Mouse (Mus musculus): ENCODE data around the gene Rhox7a. TPM values are rescaled to one million over a fixed set of nuclear protein-coding genes. Genes with fewer than 3 reads are reported as not detected.
"Not testable (repeated sequence)": the region's sequence is repeated elsewhere in the genome, so short reads cannot be mapped to it uniquely, and the experiment has no call there.

The Rhox7a gene
- polyA plus RNA-seq (2015; fragmentation: Nextera tagmentation; extraction: Ambion mirVana) = not detected in 2 replicates

DNA sequence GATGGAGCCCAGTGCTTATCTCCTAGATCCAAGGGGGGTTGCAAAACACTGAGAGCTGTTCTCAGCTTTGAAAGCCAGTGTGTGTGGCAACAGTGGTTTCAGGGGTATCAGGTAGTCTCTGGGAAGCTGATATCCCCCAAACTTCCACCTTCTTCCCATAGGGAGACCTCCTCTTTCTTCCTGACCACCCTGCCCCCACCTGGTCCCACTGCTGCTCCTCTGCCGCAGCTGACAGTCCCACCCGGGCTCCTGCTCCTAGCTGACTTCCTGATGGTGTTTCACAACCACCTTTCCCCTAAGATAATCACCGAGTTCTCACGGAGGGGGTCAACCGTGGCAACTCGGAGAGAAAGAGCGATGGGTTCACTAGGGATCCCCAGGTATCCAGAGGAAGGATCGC, at the start of gene Rhox7a:
Gene Rhox7a, plus strand, starts transcription at position 301 of the 400 bp plus-strand sequence.
- not testable (repeated sequence) for H3K4me3 ChIP-seq (replicated peaks); ATAC-seq (replicated peaks; ENCODE audit: low FRiP score); H3K9me3 ChIP-seq (replicated peaks); H3K4me1 ChIP-seq; H3K27ac ChIP-seq; H3K36me3 ChIP-seq; H3K4me2 ChIP-seq; H3K9ac ChIP-seq; H3K27me3 ChIP-seq
- WGBS = 66% methylated on average over 8 of the region's 8 CpGs

DNA sequence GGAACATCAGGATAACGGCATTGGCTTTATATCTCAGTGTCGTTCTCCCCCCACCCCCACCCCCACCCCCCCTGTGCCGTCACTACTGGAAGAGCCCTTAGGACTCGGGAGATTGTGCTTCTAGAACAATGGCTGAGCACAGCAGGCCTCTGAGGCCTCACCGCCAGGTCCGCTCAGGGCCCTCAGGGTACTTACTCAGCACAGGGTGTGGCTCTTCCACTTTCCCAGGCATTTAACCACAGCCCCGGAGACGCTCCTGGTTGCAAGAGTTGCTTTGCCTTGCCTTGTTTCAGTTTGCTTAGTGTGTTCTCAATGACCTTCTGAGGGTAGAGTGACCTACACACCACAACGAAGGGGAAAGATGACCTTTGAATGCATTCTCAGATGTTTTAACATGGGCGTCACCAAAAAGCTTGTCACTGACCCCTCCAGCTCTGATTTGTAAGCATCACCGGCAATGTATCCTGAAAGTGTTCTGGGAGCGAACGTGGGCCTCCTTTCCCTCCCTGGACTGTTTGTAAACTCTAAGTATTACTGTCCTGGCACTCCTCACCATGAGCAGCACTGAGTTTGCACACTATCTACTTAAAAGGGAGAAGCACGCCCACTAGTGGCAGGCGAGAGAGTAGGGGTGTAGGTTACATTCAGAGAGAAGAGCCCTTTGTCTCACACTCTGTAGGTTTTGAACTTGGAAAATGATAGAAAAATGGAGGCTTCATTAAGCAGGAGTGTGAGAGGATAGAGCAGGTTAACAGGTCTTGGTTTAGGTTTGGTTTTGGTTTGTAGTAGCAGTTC, 24.0 kb upstream of the Rhox7a start:
- H3K27me3 ChIP-seq = no peaks in the 10 kb centered on the region
- no peak overlapping the region for H3K9ac ChIP-seq
- ATAC-seq (replicated peaks; ENCODE audit: low FRiP score) = no peak
- no peaks in the 10 kb centered on the region for H3K36me3 ChIP-seq
- no peak overlapping the region for H3K4me3 ChIP-seq (replicated peaks)
- no peak overlapping the region for H3K27ac ChIP-seq
- H3K9me3 ChIP-seq (replicated peaks) = no peaks in the 10 kb centered on the region
- H3K4me1 ChIP-seq = no peaks in the 10 kb centered on the region
- 82% methylated on average over 15 of the region's 15 CpGs for WGBS
- H3K4me2 ChIP-seq = no peak overlapping the region

DNA sequence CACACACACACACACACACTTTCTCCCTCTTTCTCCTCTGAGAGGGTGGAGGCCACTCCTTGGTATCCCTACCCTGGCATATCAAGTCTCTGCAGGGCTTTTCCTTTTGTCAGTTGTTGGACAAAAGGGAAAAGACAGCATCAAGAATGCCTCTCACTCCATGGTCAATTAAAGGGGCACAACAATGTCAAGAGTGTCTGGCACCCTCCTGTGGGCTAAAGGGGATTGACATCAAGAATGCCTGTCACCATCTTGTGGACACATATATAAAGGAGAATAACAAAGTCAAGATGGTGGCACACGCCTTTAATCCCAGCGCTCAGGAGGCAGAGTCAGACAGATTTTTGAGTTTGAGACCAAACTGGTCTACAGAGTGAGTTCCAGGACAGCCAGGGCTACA, 22.1 kb upstream of the Rhox7a start:
- Histone ChIP-seq H3K9ac (no peak overlapping the region), H3K36me3 (no peaks in the 10 kb centered on the region), H3K27ac (no peak overlapping the region), H3K4me2 (no peak overlapping the region), H3K27me3 (no peaks in the 10 kb centered on the region), H3K9me3 (replicated peaks) (no peaks in the 10 kb centered on the region), H3K4me1 (no peaks in the 10 kb centered on the region), H3K4me3 (replicated peaks) (no peak overlapping the region)
- 82% methylated on average over 2 of the region's 2 CpGs for WGBS
- ATAC-seq (replicated peaks; ENCODE audit: low FRiP score) = no peak

GRCm38 (mm10) chrX:37811179-37811578, 20.3 kb upstream of the Rhox7a start:
- Histone ChIP-seq H3K9ac (no peak overlapping the region), H3K27me3 (no peaks in the 10 kb centered on the region), H3K27ac (no peak overlapping the region), H3K4me2 (no peak overlapping the region), H3K4me1 (no peaks in the 10 kb centered on the region), H3K4me3 (replicated peaks) (no peak overlapping the region), H3K9me3 (replicated peaks) (no peaks in the 10 kb centered on the region), H3K36me3 (no peaks in the 10 kb centered on the region)
- 31% methylated on average over 5 of the region's 5 CpGs for WGBS
- ATAC-seq (replicated peaks; ENCODE audit: low FRiP score) = no peak

GRCm38 (mm10) chrX:37815665-37816064, 15.8 kb upstream of the Rhox7a start:
- ATAC-seq (replicated peaks; ENCODE audit: low FRiP score) = no peak
- no peak overlapping the region for H3K4me3 ChIP-seq (replicated peaks)
- H3K9me3 ChIP-seq (replicated peaks) = no peaks in the 10 kb centered on the region
- H3K36me3 ChIP-seq = no peaks in the 10 kb centered on the region
- H3K4me2 ChIP-seq = no peak overlapping the region
- no peak overlapping the region for H3K27ac ChIP-seq
- H3K27me3 ChIP-seq = no peaks in the 10 kb centered on the region
- H3K9ac ChIP-seq = no peak overlapping the region
- WGBS = 68% methylated on average over 10 of the region's 10 CpGs
- H3K4me1 ChIP-seq = no peaks in the 10 kb centered on the region

GRCm38 (mm10) chrX:37826610-37827009, 4.9 kb upstream of the Rhox7a start, which contains the start of gene Rhox6:
Gene Rhox6 (plus strand): TSS chrX:37826910.
- not testable (repeated sequence) for H3K4me1 ChIP-seq; H3K27ac ChIP-seq; H3K4me3 ChIP-seq (replicated peaks); ATAC-seq (replicated peaks; ENCODE audit: low FRiP score); H3K4me2 ChIP-seq; H3K9me3 ChIP-seq (replicated peaks); H3K27me3 ChIP-seq; H3K9ac ChIP-seq; H3K36me3 ChIP-seq
- 91% methylated on average over 4 of the region's 12 CpGs for WGBS

- no peak overlapping the region for H3K4me3 ChIP-seq (replicated peaks)
- no peak overlapping the region for H3K27ac ChIP-seq
- ATAC-seq (replicated peaks; ENCODE audit: low FRiP score) = no peak
- H3K27me3 ChIP-seq = no peaks in the 10 kb centered on the region
- H3K4me1 ChIP-seq = no peaks in the 10 kb centered on the region
- H3K9me3 ChIP-seq (replicated peaks) = no peaks in the 10 kb centered on the region
- H3K9ac ChIP-seq = no peak overlapping the region
- H3K4me2 ChIP-seq = no peak overlapping the region
- H3K36me3 ChIP-seq = no peaks in the 10 kb centered on the region
- 94% methylated on average over 2 of the region's 2 CpGs for WGBS
Measured at GRCm38 (mm10) chrX:37871641-37872040, 40.2 kb downstream of the Rhox7a start.

DNA sequence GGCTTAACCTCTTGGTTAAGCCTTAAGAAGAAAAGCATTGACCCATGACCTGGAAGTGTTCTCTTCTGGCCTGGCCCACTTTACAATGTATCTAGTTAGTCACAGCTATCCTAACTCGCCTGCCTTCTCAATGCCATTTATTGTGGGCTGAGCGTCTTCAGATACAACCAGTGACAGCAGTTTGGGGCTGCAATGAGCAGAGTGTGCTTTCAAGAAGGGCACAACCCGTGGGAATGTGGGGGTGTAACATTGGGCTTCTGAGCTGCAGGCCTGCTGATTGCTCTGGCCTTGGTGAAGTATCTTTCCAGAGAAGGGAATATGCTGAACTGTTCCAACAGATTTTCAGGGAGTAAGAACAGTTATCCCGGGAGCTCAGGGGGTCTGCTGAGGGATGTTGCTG, 47.4 kb downstream of the Rhox7a start, which contains the start of gene Rhox8:
Gene Rhox8, minus strand, starts transcription at position 101 of the 400 bp plus-strand sequence.
- H3K9me3 ChIP-seq (replicated peaks) = no peaks in the 10 kb centered on the region
- no peaks in the 10 kb centered on the region for H3K4me1 ChIP-seq
- no peak for ATAC-seq (replicated peaks; ENCODE audit: low FRiP score)
- H3K36me3 ChIP-seq = no peaks in the 10 kb centered on the region
- WGBS = 77% methylated on average over 4 of the region's 4 CpGs
- no peak within 1 kb of the TSS for H3K4me2 ChIP-seq
- no peak within 1 kb of the TSS for H3K4me3 ChIP-seq (replicated peaks)
- no peak within 1 kb of the TSS for H3K9ac ChIP-seq
- no peaks in the 10 kb centered on the region for H3K27me3 ChIP-seq
- no peak within 1 kb of the TSS for H3K27ac ChIP-seq

Other genes starting within 250 kb of the Rhox7a start
- gene Rhox4f, start 224.0 kb upstream of the Rhox7a start, polyA plus RNA-seq (2015; fragmentation: Nextera tagmentation; extraction: Ambion mirVana) = not detected in 2 replicates
- not detected in 2 replicates for gene Rhox3g, start 203.1 kb upstream of the Rhox7a start, polyA plus RNA-seq (2015; fragmentation: Nextera tagmentation; extraction: Ambion mirVana)
- gene Rhox2g, start 188.2 kb upstream of the Rhox7a start, polyA plus RNA-seq (2015; fragmentation: Nextera tagmentation; extraction: Ambion mirVana) = not detected in 2 replicates
- gene Rhox4g, start 180.4 kb upstream of the Rhox7a start, polyA plus RNA-seq (2015; fragmentation: Nextera tagmentation; extraction: Ambion mirVana) = not detected in 2 replicates
- gene Rhox3h, start 162.9 kb upstream of the Rhox7a start, polyA plus RNA-seq (2015; fragmentation: Nextera tagmentation; extraction: Ambion mirVana) = not detected in 2 replicates
- gene Rhox2h, start 158.4 kb upstream of the Rhox7a start, polyA plus RNA-seq (2015; fragmentation: Nextera tagmentation; extraction: Ambion mirVana) = not detected in 2 replicates
- gene Rhox5, start 26.8 kb upstream of the Rhox7a start, polyA plus RNA-seq (2015; fragmentation: Nextera tagmentation; extraction: Ambion mirVana) = 1.9 and 2.2 TPM in 2 replicates
- gene Rhox6, start 4.8 kb upstream of the Rhox7a start, polyA plus RNA-seq (2015; fragmentation: Nextera tagmentation; extraction: Ambion mirVana) = 0.16 TPM in 1 of 2 replicates, not detected in the other
- gene Rhox8, start 47.3 kb downstream of the Rhox7a start, polyA plus RNA-seq (2015; fragmentation: Nextera tagmentation; extraction: Ambion mirVana) = not detected in 2 replicates
- gene Rhox7b, start 65.5 kb downstream of the Rhox7a start, polyA plus RNA-seq (2015; fragmentation: Nextera tagmentation; extraction: Ambion mirVana) = not detected in 2 replicates
- not detected in 2 replicates for gene Rhox9, start 70.1 kb downstream of the Rhox7a start, polyA plus RNA-seq (2015; fragmentation: Nextera tagmentation; extraction: Ambion mirVana)
- not detected in 2 replicates for gene Btg1-ps1, start 187.1 kb downstream of the Rhox7a start, polyA plus RNA-seq (2015; fragmentation: Nextera tagmentation; extraction: Ambion mirVana)
- 0.16 TPM in 1 of 2 replicates, not detected in the other for gene Btg1-ps2, start 211.4 kb downstream of the Rhox7a start, polyA plus RNA-seq (2015; fragmentation: Nextera tagmentation; extraction: Ambion mirVana)
- not detected in 2 replicates for gene Rhox10, start 234.8 kb downstream of the Rhox7a start, polyA plus RNA-seq (2015; fragmentation: Nextera tagmentation; extraction: Ambion mirVana)

All from kidney, embryonic 15.5 days (tissue).